In the genomic region with DNA sequence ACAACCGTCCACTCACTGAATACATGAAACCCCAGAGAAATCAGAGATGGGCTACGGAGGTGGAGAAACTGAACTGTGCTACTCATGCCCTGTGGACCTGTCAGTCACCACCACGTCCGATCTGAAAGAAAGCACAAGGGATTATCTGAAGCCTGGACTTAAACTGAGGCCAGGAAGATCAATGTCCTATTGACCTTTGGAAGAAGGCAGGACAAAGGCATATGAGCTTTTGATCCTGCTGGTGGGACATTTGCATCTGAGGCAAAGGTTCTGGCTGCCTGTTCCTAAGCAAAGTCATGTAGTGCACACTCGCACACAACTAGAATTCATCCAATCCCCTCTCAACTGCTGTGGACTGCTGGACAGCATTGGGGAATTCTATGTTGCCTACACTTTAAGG, we compare ENCODE assay signal across 20 mouse cellular contexts.
"Had no signal": no experiment of that assay in that cellular context is flagged by ENCODE, and none has a peak within 500 bp of the region (broad histone marks: within the 10 kb centered on the region; RNA-seq: fewer than 3 reads in every experiment).

No protein-coding gene starts in this region.

- H3K4me2 ChIP-seq: limb, embryonic 12.5 days; limb, embryonic 15.5 days; lung, embryonic 15.5 days; midbrain, embryonic 12.5 days had no signal

- H3K9ac ChIP-seq: limb, embryonic 12.5 days; limb, embryonic 15.5 days; lung, embryonic 15.5 days; midbrain, embryonic 12.5 days had no signal

- DNase-seq: kidney, adult 18-20 months; kidney, adult 9 months; kidney, postnatal 14 days; kidney, postnatal 4 days; left cerebral cortex, postnatal 4 days; lung, adult 18-20 months; lung, postnatal 10 days; lung, postnatal 36 days; right cerebral cortex, postnatal 14 days; right cerebral cortex, postnatal 4 days; thymus, adult 2 months; thymus, postnatal 14 days; thymus, postnatal 4 days had no signal

- H3K9me3 ChIP-seq: limb, embryonic 12.5 days; limb, embryonic 15.5 days; lung, embryonic 15.5 days; midbrain, embryonic 12.5 days had no signal

- H3K4me3 ChIP-seq: limb, embryonic 12.5 days; limb, embryonic 15.5 days; lung, embryonic 15.5 days; megakaryocyte, embryonic 14.5 days; midbrain, embryonic 12.5 days had no signal

- H3K4me1 ChIP-seq: limb, embryonic 12.5 days; limb, embryonic 15.5 days; lung, embryonic 15.5 days; megakaryocyte, embryonic 14.5 days; midbrain, embryonic 12.5 days had no signal

- H3K27me3 ChIP-seq: limb, embryonic 12.5 days; limb, embryonic 15.5 days; lung, embryonic 15.5 days; megakaryocyte, embryonic 14.5 days; midbrain, embryonic 12.5 days had no signal

- H3K27ac ChIP-seq: limb, embryonic 12.5 days; limb, embryonic 15.5 days; lung, embryonic 15.5 days; midbrain, embryonic 12.5 days; stomach, postnatal 0 days had no signal

- H3K36me3 ChIP-seq: lung, embryonic 15.5 days had no signal

- ATAC-seq: intestine, embryonic 16.5 days had no signal
